In genomic region chr5:31762773-31763172, GRCm38 (mm10) we compare ENCODE assay signal across 20 mouse cellular contexts.
"Had no signal": no experiment of that assay in that cellular context is flagged by ENCODE, and none has a peak within 500 bp of the region (broad histone marks: within the 10 kb centered on the region; RNA-seq: fewer than 3 reads in every experiment).

No protein-coding gene starts in this region.

- H3K36me3 ChIP-seq: kidney, embryonic 15.5 days; limb, embryonic 10.5 days; limb, embryonic 13.5 days; liver, embryonic 13.5 days; midbrain, embryonic 10.5 days; midbrain, embryonic 13.5 days; neural tube, embryonic 13.5 days had no signal

- H3K27me3 ChIP-seq: kidney, embryonic 15.5 days; limb, embryonic 13.5 days; liver, embryonic 13.5 days; midbrain, embryonic 13.5 days; neural tube, embryonic 13.5 days had no signal

- H3K9me3 ChIP-seq: kidney, embryonic 15.5 days; limb, embryonic 10.5 days; limb, embryonic 13.5 days; liver, embryonic 13.5 days; midbrain, embryonic 10.5 days; midbrain, embryonic 13.5 days; neural tube, embryonic 13.5 days had no signal

- H3K9ac ChIP-seq: kidney, embryonic 15.5 days; limb, embryonic 13.5 days; liver, embryonic 13.5 days; lung, embryonic 14.5 days; midbrain, embryonic 13.5 days; neural tube, embryonic 13.5 days had no signal

- H3K4me3 ChIP-seq: kidney, embryonic 15.5 days; limb, embryonic 10.5 days; limb, embryonic 13.5 days; liver, embryonic 13.5 days; midbrain, embryonic 10.5 days; midbrain, embryonic 13.5 days; myocyte; neural tube, embryonic 13.5 days had no signal

- H3K27ac ChIP-seq: kidney, embryonic 15.5 days; limb, embryonic 10.5 days; limb, embryonic 13.5 days; liver, embryonic 13.5 days; macrophage; midbrain, embryonic 10.5 days; midbrain, embryonic 13.5 days; neural tube, embryonic 13.5 days had no signal

- H3K4me1 ChIP-seq: kidney, embryonic 15.5 days; limb, embryonic 10.5 days; limb, embryonic 13.5 days had no signal

- DNase-seq: kidney, adult 11 months; kidney, postnatal 14 days; kidney, postnatal 4 days; layer of hippocampus, adult 9-11 months; liver; liver, embryonic 13.5 days; lung, embryonic 14.5 days; retina, postnatal 1 day; right cerebral cortex, postnatal 25 days; thymus, postnatal 36 days had no signal

- H3K4me2 ChIP-seq: kidney, embryonic 15.5 days; limb, embryonic 13.5 days; liver, embryonic 13.5 days; lung, embryonic 14.5 days; midbrain, embryonic 13.5 days; neural tube, embryonic 13.5 days had no signal

- ATAC-seq: lung, postnatal 0 days; midbrain, embryonic 13.5 days; midbrain, embryonic 16.5 days had no signal
